Mouse (Mus musculus) forebrain, embryonic 15.5 days (tissue): ENCODE results near the gene Kcnk3. TPM values are rescaled to one million over a fixed set of nuclear protein-coding genes. Genes with fewer than 3 reads are reported as not detected.

ENCODE experiments used
- ATAC-seq: fragments of 200-750 bp; cut with Nextera tagmentation; replicated peaks from 2 replicates; pipeline ENCODE4 v1.8.0; 2017; ENCODE audit warnings: mild to moderate bottlenecking, moderate TSS enrichment, moderate library complexity
- H3K27ac ChIP-seq: fragments of 300-500 bp; sonication (generic); replicated peaks from 2 replicates; pipeline ENCODE4 v1.5.1; 2015; ENCODE audit warnings: mild to moderate bottlenecking, inconsistent platforms
- H3K27me3 ChIP-seq: fragments of 300-500 bp; sonication (generic); 2 replicates; pipeline ENCODE4 v1.6.1; 2015; ENCODE audit warnings: inconsistent platforms
- H3K36me3 ChIP-seq: fragments of 300-500 bp; sonication (generic); 2 replicates; pipeline ENCODE4 v1.6.1; 2015; ENCODE audit warnings: mild to moderate bottlenecking, inconsistent platforms
- H3K4me1 ChIP-seq: fragments of 300-500 bp; sonication (generic); 2 replicates; pipeline ENCODE4 v1.6.1; 2015; ENCODE audit warnings: inconsistent platforms
- H3K4me2 ChIP-seq: fragments of 300-500 bp; sonication (generic); replicated peaks from 2 replicates; pipeline ENCODE4 v1.6.1; 2015; ENCODE audit warnings: mild to moderate bottlenecking, inconsistent platforms
- H3K4me3 ChIP-seq: fragments of 300-500 bp; sonication (generic); 2 replicates; pipeline ENCODE4 v1.5.1; 2015; ENCODE audit warnings: mild to moderate bottlenecking, inconsistent platforms
- H3K9ac ChIP-seq: fragments of 300-500 bp; sonication (generic); replicated peaks from 2 replicates; pipeline ENCODE4 v1.6.1; 2015; ENCODE audit warnings: mild to moderate bottlenecking, inconsistent platforms
- H3K9me3 ChIP-seq: fragments of 300-500 bp; sonication (generic); 2 replicates; pipeline ENCODE4 v1.6.1; 2016; ENCODE audit warnings: inconsistent platforms
- WGBS: fragments of 180-500 bp; shearing (Covaris S2); methylation state at CpG from one replicate; pipeline ENCODE4 v1.1.7; 2015; ENCODE audit warnings: mixed read lengths; 5-methylcytosine and 5-hydroxymethylcytosine counted together
- polyA plus RNA-seq: library from polyadenylated mRNA; unstranded; fragments of >200 nt; fragmentation: Nextera tagmentation; extraction: Ambion mirVana; gene quantifications from 2 replicates; pipeline ENCODE4 v1.2.1, GENCODE M21; 2015

Kcnk3 gene
- 2.3 and 3.1 TPM in 2 replicates for polyA plus RNA-seq

- Histone ChIP-seq H3K9ac (peak within 1 kb of the TSS; percentile 72), H3K4me1 (peaks cover 18% of the 10 kb centered on the region), H3K27me3 (peaks cover 31% of the 10 kb centered on the region), H3K36me3 (no peaks in the 10 kb centered on the region), H3K9me3 (no peaks in the 10 kb centered on the region), H3K4me3 (peak within 1 kb of the TSS; percentile 69), H3K27ac (peak within 1 kb of the TSS; percentile 74), H3K4me2 (peak within 1 kb of the TSS; percentile 95)
- ATAC-seq: peak; percentile 69
- under 1% methylated on average over 36 of the region's 54 CpGs for WGBS
These were observed at the start of gene Kcnk3 for GRCm38 (mm10) chr5:30587681-30588300. Kcnk3 (plus strand) TSS chr5:30588170.

GRCm38 (mm10) chr5:30545698-30546097 is 42.3 kb upstream of the Kcnk3 start, which contains the start of gene Cib4:
Cib4 (minus strand) TSS chr5:30545836.
- Histone ChIP-seq H3K4me2 (no peak within 1 kb of the TSS), H3K27ac (no peak within 1 kb of the TSS), H3K4me3 (no peak within 1 kb of the TSS), H3K36me3 (no peaks in the 10 kb centered on the region), H3K9ac (no peak within 1 kb of the TSS), H3K4me1 (peaks cover 4% of the 10 kb centered on the region), H3K9me3 (no peaks in the 10 kb centered on the region), H3K27me3 (0 out of 2 replicates have a peak, but pooled peaks cover 2% of the 10 kb centered on the region)
- 32% methylated on average over 2 of the region's 2 CpGs for whole genome bisulfite sequencing
- no peak for ATAC-seq

GRCm38 (mm10) chr5:30548681-30549080 is 39.3 kb upstream of the Kcnk3 start:
- no peak for ATAC-seq
- Histone ChIP-seq H3K4me2 (no peak overlapping the region), H3K36me3 (no peaks in the 10 kb centered on the region), H3K4me1 (peaks cover 7% of the 10 kb centered on the region), H3K4me3 (no peak overlapping the region), H3K9ac (no peak overlapping the region), H3K27me3 (no peaks in the 10 kb centered on the region), H3K9me3 (no peaks in the 10 kb centered on the region), H3K27ac (no peak overlapping the region)
- 48% methylated on average over 2 of the region's 2 CpGs for WGBS

GRCm38 (mm10) chr5:30550334-30551021 is 37.5 kb upstream of the Kcnk3 start:
- peaks cover 7% of the 10 kb centered on the region for H3K4me1 ChIP-seq
- WGBS: 60% methylated on average over 9 of the region's 9 CpGs
- no peak overlapping the region for H3K4me2 ChIP-seq
- no peaks in the 10 kb centered on the region for H3K27me3 ChIP-seq
- no peaks in the 10 kb centered on the region for H3K36me3 ChIP-seq
- peak; percentile 78 for ATAC-seq
- H3K4me3 ChIP-seq: no peak overlapping the region
- H3K27ac ChIP-seq: no peak overlapping the region
- H3K9me3 ChIP-seq: no peaks in the 10 kb centered on the region
- H3K9ac ChIP-seq: no peak overlapping the region

GRCm38 (mm10) chr5:30551022-30551638 is 36.8 kb upstream of the Kcnk3 start:
- Histone ChIP-seq H3K4me3 (no peak overlapping the region), H3K27me3 (no peaks in the 10 kb centered on the region), H3K27ac (no peak overlapping the region), H3K4me2 (no peak overlapping the region), H3K4me1 (peaks cover 7% of the 10 kb centered on the region), H3K9me3 (no peaks in the 10 kb centered on the region), H3K9ac (no peak overlapping the region), H3K36me3 (no peaks in the 10 kb centered on the region)
- 81% methylated on average over 8 of the region's 8 CpGs for WGBS
- no peak for ATAC-seq

- no peak overlapping the region for H3K4me3 ChIP-seq
- H3K27ac ChIP-seq: no peak overlapping the region
- H3K4me1 ChIP-seq: peaks cover 7% of the 10 kb centered on the region
- ATAC-seq: no peak
- H3K27me3 ChIP-seq: no peaks in the 10 kb centered on the region
- WGBS: 83% methylated on average over 6 of the region's 6 CpGs
- H3K4me2 ChIP-seq: no peak overlapping the region
- no peaks in the 10 kb centered on the region for H3K36me3 ChIP-seq
- no peaks in the 10 kb centered on the region for H3K9me3 ChIP-seq
- no peak overlapping the region for H3K9ac ChIP-seq
These were observed 36.0 kb upstream of the Kcnk3 start for GRCm38 (mm10) chr5:30552006-30552405.

GRCm38 (mm10) chr5:30553936-30554335 is 34.0 kb upstream of the Kcnk3 start:
- Histone ChIP-seq H3K4me2 (no peak overlapping the region), H3K27ac (no peak overlapping the region), H3K4me3 (no peak overlapping the region), H3K9ac (no peak overlapping the region), H3K36me3 (no peaks in the 10 kb centered on the region), H3K27me3 (no peaks in the 10 kb centered on the region), H3K4me1 (peaks cover 7% of the 10 kb centered on the region), H3K9me3 (no peaks in the 10 kb centered on the region)
- WGBS: 89% methylated on average over 13 of the region's 13 CpGs
- ATAC-seq: no peak

- Histone ChIP-seq H3K4me2 (no peak overlapping the region), H3K4me3 (no peak overlapping the region), H3K4me1 (peaks cover 7% of the 10 kb centered on the region), H3K9me3 (no peaks in the 10 kb centered on the region), H3K27me3 (no peaks in the 10 kb centered on the region), H3K27ac (no peak overlapping the region), H3K9ac (no peak overlapping the region), H3K36me3 (no peaks in the 10 kb centered on the region)
- WGBS: 79% methylated on average over 8 of the region's 8 CpGs
- no peak for ATAC-seq
These were observed 33.0 kb upstream of the Kcnk3 start for GRCm38 (mm10) chr5:30554981-30555380.

GRCm38 (mm10) chr5:30556284-30556683 is 31.7 kb upstream of the Kcnk3 start:
- Histone ChIP-seq H3K36me3 (no peaks in the 10 kb centered on the region), H3K9me3 (no peaks in the 10 kb centered on the region), H3K4me1 (no peaks in the 10 kb centered on the region), H3K4me2 (no peak overlapping the region), H3K9ac (no peak overlapping the region), H3K27ac (no peak overlapping the region), H3K4me3 (no peak overlapping the region), H3K27me3 (no peaks in the 10 kb centered on the region)
- no peak for ATAC-seq
- 73% methylated on average over 3 of the region's 3 CpGs for WGBS

- H3K4me1 ChIP-seq: no peaks in the 10 kb centered on the region
- no peak overlapping the region for H3K4me3 ChIP-seq
- H3K4me2 ChIP-seq: no peak overlapping the region
- no peaks in the 10 kb centered on the region for H3K9me3 ChIP-seq
- WGBS: 86% methylated on average over 3 of the region's 3 CpGs
- no peaks in the 10 kb centered on the region for H3K27me3 ChIP-seq
- ATAC-seq: no peak
- no peaks in the 10 kb centered on the region for H3K36me3 ChIP-seq
- no peak overlapping the region for H3K27ac ChIP-seq
- H3K9ac ChIP-seq: no peak overlapping the region
These were observed 28.5 kb upstream of the Kcnk3 start for GRCm38 (mm10) chr5:30559421-30559820.

- WGBS: 29% methylated on average over 3 of the region's 3 CpGs
- H3K36me3 ChIP-seq: no peaks in the 10 kb centered on the region
- no peak overlapping the region for H3K4me3 ChIP-seq
- H3K4me1 ChIP-seq: no peaks in the 10 kb centered on the region
- H3K4me2 ChIP-seq: no peak overlapping the region
- no peak overlapping the region for H3K27ac ChIP-seq
- no peaks in the 10 kb centered on the region for H3K27me3 ChIP-seq
- ATAC-seq: no peak
- H3K9me3 ChIP-seq: no peaks in the 10 kb centered on the region
- H3K9ac ChIP-seq: no peak overlapping the region
These were observed 27.9 kb upstream of the Kcnk3 start for GRCm38 (mm10) chr5:30559986-30560493.

GRCm38 (mm10) chr5:30568479-30568878 is 19.5 kb upstream of the Kcnk3 start:
- H3K36me3 ChIP-seq: no peaks in the 10 kb centered on the region
- H3K9ac ChIP-seq: no peak overlapping the region
- H3K27me3 ChIP-seq: no peaks in the 10 kb centered on the region
- H3K4me1 ChIP-seq: no peaks in the 10 kb centered on the region
- 100% methylated on average over 1 of the region's 1 CpGs for WGBS
- no peak for ATAC-seq
- H3K4me3 ChIP-seq: no peak overlapping the region
- H3K4me2 ChIP-seq: no peak overlapping the region
- no peaks in the 10 kb centered on the region for H3K9me3 ChIP-seq
- no peak overlapping the region for H3K27ac ChIP-seq
